Mouse (Mus musculus) brain, embryonic 14.5 days (tissue): ENCODE measurements around the gene 2810004N23Rik.

ENCODE experiments used
- CTCF ChIP-seq: fragments of 200-500 bp; IDR thresholded peaks from 2 replicates; pipeline ENCODE4 v1.5.1; 2012; ENCODE audit warnings: inconsistent platforms, mild to moderate bottlenecking, moderate library complexity, borderline replicate concordance; ENCODE audit not compliant: insufficient read depth, insufficient read length; ENCODE audit errors: extremely low read depth
- POLR2A ChIP-seq: fragments of 200-500 bp; IDR thresholded peaks from 2 replicates; pipeline ENCODE4 v1.6.1; 2012; ENCODE audit warnings: mild to moderate bottlenecking, inconsistent platforms, borderline replicate concordance; ENCODE audit not compliant: poor library complexity, insufficient read depth, insufficient read length, severe bottlenecking; ENCODE audit errors: extremely low read depth

- TF ChIP-seq CTCF (no peak), POLR2A (no peak)
These were observed 17.3 kb downstream of the 2810004N23Rik start for GRCm38 (mm10) chr8:124845573-124845972.
